Mouse (Mus musculus) MEL (cell line): ENCODE measurements around the gene Mboat2. TPM values are rescaled to one million over a fixed set of nuclear protein-coding genes. Genes with fewer than 3 reads are reported as not detected.
A peak's percentile ranks its signal among the peaks of the same experiment; 100 is the strongest.

ENCODE experiments used
- DNase-seq: peaks from one replicate; pipeline ENCODE4 v3.0.0; 2011; ENCODE audit warnings: low read depth, low spot score
- H3K27ac ChIP-seq: 2 replicates; pipeline ENCODE4 v1.5.1; 2012; ENCODE audit warnings: low read depth, mild to moderate bottlenecking, control low read depth, low read length, moderate library complexity; ENCODE audit not compliant: control insufficient read depth
- H3K27me3 ChIP-seq, 2 experiments: fragments of 150-350 bp in 1 of 2; sonication (generic) in 1 of 2; 2 replicates each; pipeline ENCODE4 v1.6.1; 2012; ENCODE audit warnings: low read length in 2 of 2, mild to moderate bottlenecking in 2 of 2, improper control_type of control experiment in 1 of 2, moderate library complexity in 1 of 2; ENCODE audit not compliant: insufficient read depth in 2 of 2, control insufficient read depth in 1 of 2
- H3K36me3 ChIP-seq, 2 experiments: 2 replicates each; pipeline ENCODE4 v1.6.1; 2012 to 2014; ENCODE audit warnings: low read length in 2 of 2, improper control_type of control experiment in 1 of 2, inconsistent platforms in 1 of 2, mild to moderate bottlenecking in 1 of 2; ENCODE audit not compliant: insufficient read depth in 2 of 2, control insufficient read depth in 1 of 2
- H3K4me1 ChIP-seq, 2 experiments: fragments of 150-350 bp in 1 of 2; sonication (generic) in 1 of 2; 2 replicates each; pipeline ENCODE4 v1.6.1; 2012; ENCODE audit warnings: low read length in 2 of 2, improper control_type of control experiment in 1 of 2, mild to moderate bottlenecking in 1 of 2; ENCODE audit not compliant: insufficient read depth in 2 of 2, control insufficient read depth in 1 of 2
- H3K4me3 ChIP-seq, 2 experiments: fragments of 150-350 bp in 1 of 2; sonication (generic) in 1 of 2; 2 replicates each; pipeline ENCODE4 v1.5.1; 2012; ENCODE audit warnings: low read depth in 2 of 2, low read length in 2 of 2, mild to moderate bottlenecking in 2 of 2, moderate library complexity in 2 of 2, control low read depth in 1 of 2, improper control_type of control experiment in 1 of 2; ENCODE audit not compliant: control insufficient read depth in 1 of 2, insufficient read depth in 1 of 2
- H3K79me2 ChIP-seq: 2 replicates; pipeline ENCODE4 v1.6.1; 2012; ENCODE audit warnings: mild to moderate bottlenecking, low read length, moderate library complexity; ENCODE audit not compliant: control insufficient read depth, poor library complexity, insufficient read depth
- H3K9ac ChIP-seq: 2 replicates; pipeline ENCODE4 v1.6.1; 2012; ENCODE audit warnings: low read depth, mild to moderate bottlenecking, control low read depth, low read length, moderate library complexity; ENCODE audit not compliant: control insufficient read depth, poor library complexity, severe bottlenecking
- H3K9me3 ChIP-seq: fragments of 150-350 bp; sonication (generic); replicated peaks from 2 replicates; pipeline ENCODE4 v1.6.1; 2012; ENCODE audit warnings: mild to moderate bottlenecking, low read length, improper control_type of control experiment, moderate library complexity; ENCODE audit not compliant: insufficient read depth
- BHLHE40 ChIP-seq: IDR thresholded peaks from 2 replicates; pipeline ENCODE4 v1.6.1; 2012; ENCODE audit warnings: low read depth, mild to moderate bottlenecking, inconsistent platforms, low read length, improper control_type of control experiment, borderline replicate concordance
- CTCF ChIP-seq, 3 experiments: IDR thresholded peaks in 2 of 3; conservative IDR thresholded peaks in 1 of 3; 2 replicates each; pipeline ENCODE4 v1.5.1; 2011 to 2012; ENCODE audit warnings: low read length in 3 of 3, low read depth in 2 of 3, mild to moderate bottlenecking in 2 of 3, improper control_type of control experiment in 1 of 3, inconsistent platforms in 1 of 3, mixed read lengths in 1 of 3, moderate library complexity in 1 of 3; ENCODE audit not compliant: control insufficient read depth in 1 of 3, insufficient read depth in 1 of 3, poor library complexity in 1 of 3, severe bottlenecking in 1 of 3
- E2F4 ChIP-seq: IDR thresholded peaks from 2 replicates; pipeline ENCODE4 v1.6.1; 2011; ENCODE audit warnings: low read depth, low read length, improper control_type of control experiment, borderline replicate concordance
- JUND ChIP-seq: IDR thresholded peaks from 2 replicates; pipeline ENCODE4 v1.6.1; 2011; ENCODE audit warnings: low read depth, mild to moderate bottlenecking, improper control_type of control experiment, low read length
- RCOR1 ChIP-seq: IDR thresholded peaks from 2 replicates; pipeline ENCODE4 v1.6.1; 2012; ENCODE audit warnings: low read depth, mild to moderate bottlenecking, inconsistent platforms, low read length, improper control_type of control experiment
- SMC3 ChIP-seq: IDR thresholded peaks from 2 replicates; pipeline ENCODE4 v1.6.1; 2011; ENCODE audit warnings: low read depth, low read length, improper control_type of control experiment
- USF2 ChIP-seq, 2 experiments: IDR thresholded peaks; 2 replicates each; pipeline ENCODE4 v1.6.1; 2011 to 2012; ENCODE audit warnings: improper control_type of control experiment in 2 of 2, low read length in 2 of 2, borderline replicate concordance in 1 of 2, inconsistent platforms in 1 of 2, low read depth in 1 of 2, mild to moderate bottlenecking in 1 of 2; ENCODE audit not compliant: insufficient read depth in 1 of 2
- polyA plus RNA-seq, 2 experiments: library from polyadenylated mRNA; stranded (reverse) in 1 of 2; unstranded in 1 of 2; fragments of >175 nt in 1 of 2; fragments of >200 nt in 1 of 2; gene quantifications; 2 replicates each; pipeline versions ENCODE4 v1.2.1 to v1.2.4; 2012; ENCODE audit warnings: low replicate concordance in 2 of 2, low read depth in 1 of 2; ENCODE audit not compliant: insufficient read length in 2 of 2, insufficient read depth in 1 of 2, missing spikeins in 1 of 2
- total RNA-seq: library from RNA; depleted of rRNA; stranded (reverse); fragments of 300-350 nt; gene quantifications from 2 replicates; pipeline ENCODE4 v1.2.3, GENCODE M21; 2012

Mboat2 gene
- total and polyA plus RNA-seq, 3 experiments: 13.5 TPM; not detected in 1

DNA sequence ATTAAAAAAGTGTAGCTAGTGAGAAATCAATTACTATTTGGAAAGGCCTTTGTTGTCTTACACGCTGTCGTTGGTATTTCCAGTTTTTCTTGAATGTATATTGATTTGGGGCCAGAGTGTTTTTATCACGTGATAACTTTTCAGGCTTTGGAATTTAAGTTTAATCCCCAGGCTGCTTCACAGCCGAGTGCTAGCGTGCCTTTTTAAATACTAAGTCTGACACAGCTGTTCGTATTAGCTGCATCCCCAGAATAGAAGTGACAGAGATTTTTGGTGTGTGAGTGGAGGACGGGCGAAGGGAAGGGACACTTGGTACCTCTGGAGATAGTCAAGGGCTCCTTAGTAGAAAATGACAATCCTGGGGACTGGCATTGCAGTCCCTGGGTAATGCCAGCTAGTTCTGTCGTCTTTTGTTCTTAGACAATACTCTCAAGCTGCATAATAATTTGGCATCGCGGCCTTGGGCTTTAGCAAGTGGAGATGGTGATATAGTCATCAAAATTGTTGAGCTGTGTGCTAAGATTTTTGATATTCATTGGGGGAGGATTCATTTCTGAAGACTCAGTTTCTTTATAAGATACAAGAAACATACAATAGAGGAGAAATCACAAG, 11.7 kb downstream of the Mboat2 start:
- Histone ChIP-seq H3K27ac (no peak overlapping the region), H3K9me3 (no peaks in the 10 kb centered on the region)
- no peak for TF ChIP-seq BHLHE40
- no peak for TF ChIP-seq E2F4
- TF ChIP-seq, all 39 proteins: peak for 0
- H3K9ac ChIP-seq: no peak overlapping the region
- H3K4me3 ChIP-seq: no peak overlapping the region
- H3K36me3 ChIP-seq: no peaks in the 10 kb centered on the region
- 0 out of 2 replicates have a peak, but pooled peaks cover 2% of the 10 kb centered on the region for H3K79me2 ChIP-seq
- no peaks in the 10 kb centered on the region for H3K4me1 ChIP-seq
- no peaks in the 10 kb centered on the region for H3K27me3 ChIP-seq
- no peak for DNase-seq

GRCm38 (mm10) chr12:24843395-24844072, 12.9 kb downstream of the Mboat2 start:
- no peak for DNase-seq
- Histone ChIP-seq H3K4me3 (no peak overlapping the region), H3K9ac (no peak overlapping the region), H3K27me3 (no peaks in the 10 kb centered on the region), H3K27ac (no peak overlapping the region), H3K9me3 (no peaks in the 10 kb centered on the region), H3K36me3 (no peaks in the 10 kb centered on the region), H3K4me1 (no peaks in the 10 kb centered on the region), H3K79me2 (0 out of 2 replicates have a peak, but pooled peaks cover 2% of the 10 kb centered on the region)
- TF ChIP-seq RCOR1 (0 out of 2 replicates have a peak, but pooled peaks have one; percentile 10), JUND (no peak)

GRCm38 (mm10) chr12:24845344-24845743, 14.7 kb downstream of the Mboat2 start:
- no peak overlapping the region for H3K4me3 ChIP-seq
- H3K4me1 ChIP-seq: no peaks in the 10 kb centered on the region
- peak in 1 of 3 experiments; percentile 24; a peak in 2 of 6 replicates for TF ChIP-seq CTCF (IDR thresholded peaks at IDR 0.05 in 2 of 3, conservative IDR thresholded peaks at IDR 0.05 in 1 of 3; ENCODE audit: control insufficient read depth in 1 of 3, insufficient read depth in 1 of 3, low read depth in 2 of 3, low read length in 3 of 3, poor library complexity in 1 of 3, severe bottlenecking in 1 of 3)
- TF ChIP-seq USF2 (IDR thresholded peaks at IDR 0.05; ENCODE audit: borderline replicate concordance in 1 of 2, insufficient read depth in 1 of 2, low read depth in 1 of 2, low read length in 2 of 2): no peak
- peak; percentile 22; the same call in 1 of the 2 replicates for TF ChIP-seq SMC3
- TF ChIP-seq, all 39 proteins: peak for 2
- Histone ChIP-seq H3K79me2 (no peaks in the 10 kb centered on the region), H3K27ac (no peak overlapping the region), H3K36me3 (no peaks in the 10 kb centered on the region), H3K9me3 (no peaks in the 10 kb centered on the region), H3K27me3 (no peaks in the 10 kb centered on the region), H3K9ac (no peak overlapping the region)
- no peak for DNase-seq
